Mouse (Mus musculus): ENCODE results near the gene Ptprf. TPM values are rescaled to one million over a fixed set of nuclear protein-coding genes. Genes with fewer than 3 reads are reported as not detected.

Gene Ptprf
- polyA plus RNA-seq, 1 experiment: 165 TPM

DNA sequence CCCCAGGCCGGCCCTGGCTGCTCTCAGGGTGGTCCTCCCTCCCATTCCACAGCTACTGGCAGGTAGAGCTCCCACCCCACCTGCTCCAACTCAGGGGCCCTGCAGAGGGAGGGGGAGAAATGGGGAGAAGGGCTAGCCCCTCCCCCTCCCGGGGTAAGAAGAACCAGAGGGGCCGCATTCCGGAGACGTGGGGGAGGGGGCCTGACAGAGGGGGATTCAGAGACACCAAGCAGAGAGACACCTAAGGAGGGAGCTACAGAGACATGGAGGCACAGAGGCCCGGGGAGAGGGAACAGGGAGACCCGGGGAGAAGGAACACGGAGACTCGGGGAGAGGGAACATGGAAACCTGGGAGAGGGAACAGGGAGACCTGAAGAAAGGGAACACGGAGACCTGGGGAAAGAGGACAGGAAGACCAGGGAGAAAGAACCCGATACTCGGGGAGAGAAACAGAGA lies 1.2 kb downstream of the Ptprf start:
- H3K4me3 ChIP-seq (ENCODE audit: control insufficient read depth, insufficient read depth, low read length): peak overlapping the region; percentile 70
- no peaks in the 10 kb centered on the region for H3K36me3 ChIP-seq (ENCODE audit: control insufficient read depth, insufficient read depth, low read length)
- TF ChIP-seq CTCF (IDR thresholded peaks at IDR 0.05; ENCODE audit: borderline replicate concordance, control insufficient read depth, extremely low read depth, insufficient read depth, low read length, poor library complexity) (no peak), POLR2A (IDR thresholded peaks at IDR 0.05; ENCODE audit: control insufficient read depth, extremely low read depth, insufficient read depth, low read length, poor library complexity) (no peak)
- 32% methylated on average over 12 of the region's 12 CpGs for WGBS
- H3K27ac ChIP-seq (ENCODE audit: control insufficient read depth, insufficient read depth, low read length): peak overlapping the region; percentile 81
- H3K4me1 ChIP-seq (replicated peaks; ENCODE audit: control insufficient read depth, insufficient read depth, low read length): peaks cover 39% of the 10 kb centered on the region
- no peaks in the 10 kb centered on the region for H3K27me3 ChIP-seq (ENCODE audit: control insufficient read depth, insufficient read depth, low read length)
- peak; percentile 52 for DNase-seq

GRCm38 (mm10) chr4:118289266-118289665 lies 1.9 kb downstream of the Ptprf start:
- WGBS: 50% methylated on average over 5 of the region's 5 CpGs
- TF ChIP-seq CTCF (IDR thresholded peaks at IDR 0.05; ENCODE audit: borderline replicate concordance, control insufficient read depth, extremely low read depth, insufficient read depth, low read length, poor library complexity) (no peak), POLR2A (IDR thresholded peaks at IDR 0.05; ENCODE audit: control insufficient read depth, extremely low read depth, insufficient read depth, low read length, poor library complexity) (no peak)
- no peaks in the 10 kb centered on the region for H3K36me3 ChIP-seq (ENCODE audit: control insufficient read depth, insufficient read depth, low read length)
- H3K4me1 ChIP-seq (replicated peaks; ENCODE audit: control insufficient read depth, insufficient read depth, low read length): peaks cover 39% of the 10 kb centered on the region
- peak; percentile 41 for DNase-seq
- no peaks in the 10 kb centered on the region for H3K27me3 ChIP-seq (ENCODE audit: control insufficient read depth, insufficient read depth, low read length)
- H3K4me3 ChIP-seq (ENCODE audit: control insufficient read depth, insufficient read depth, low read length): no peak overlapping the region
- peak overlapping the region; percentile 81 for H3K27ac ChIP-seq (ENCODE audit: control insufficient read depth, insufficient read depth, low read length)

- Histone ChIP-seq H3K27me3 (ENCODE audit: control insufficient read depth, insufficient read depth, low read length) (no peaks in the 10 kb centered on the region), H3K36me3 (ENCODE audit: control insufficient read depth, insufficient read depth, low read length) (no peaks in the 10 kb centered on the region), H3K4me3 (ENCODE audit: control insufficient read depth, insufficient read depth, low read length) (no peak overlapping the region), H3K27ac (ENCODE audit: control insufficient read depth, insufficient read depth, low read length) (peak overlapping the region; percentile 81), H3K4me1 (replicated peaks; ENCODE audit: control insufficient read depth, insufficient read depth, low read length) (peaks cover 39% of the 10 kb centered on the region)
- DNase-seq: no peak
- TF ChIP-seq CTCF (IDR thresholded peaks at IDR 0.05; ENCODE audit: borderline replicate concordance, control insufficient read depth, extremely low read depth, insufficient read depth, low read length, poor library complexity): no peak
- TF ChIP-seq POLR2A (IDR thresholded peaks at IDR 0.05; ENCODE audit: control insufficient read depth, extremely low read depth, insufficient read depth, low read length, poor library complexity): no peak
- 24% methylated on average over 6 of the region's 6 CpGs for WGBS
Observed at GRCm38 (mm10) chr4:118288531-118288930, 2.7 kb downstream of the Ptprf start.

GRCm38 (mm10) chr4:118286202-118286601 lies 5.0 kb downstream of the Ptprf start:
- no peaks in the 10 kb centered on the region for H3K27me3 ChIP-seq (ENCODE audit: control insufficient read depth, insufficient read depth, low read length)
- DNase-seq: no peak
- TF ChIP-seq CTCF (IDR thresholded peaks at IDR 0.05; ENCODE audit: borderline replicate concordance, control insufficient read depth, extremely low read depth, insufficient read depth, low read length, poor library complexity): no peak
- no peak for TF ChIP-seq POLR2A (IDR thresholded peaks at IDR 0.05; ENCODE audit: control insufficient read depth, extremely low read depth, insufficient read depth, low read length, poor library complexity)
- H3K36me3 ChIP-seq (ENCODE audit: control insufficient read depth, insufficient read depth, low read length): no peaks in the 10 kb centered on the region
- H3K4me1 ChIP-seq (replicated peaks; ENCODE audit: control insufficient read depth, insufficient read depth, low read length): peaks cover 39% of the 10 kb centered on the region
- no peak overlapping the region for H3K4me3 ChIP-seq (ENCODE audit: control insufficient read depth, insufficient read depth, low read length)
- 91% methylated on average over 5 of the region's 5 CpGs for WGBS
- no peak overlapping the region for H3K27ac ChIP-seq (ENCODE audit: control insufficient read depth, insufficient read depth, low read length)

GRCm38 (mm10) chr4:118282182-118282562 lies 9.0 kb downstream of the Ptprf start:
- no peak for DNase-seq
- Histone ChIP-seq H3K4me3 (ENCODE audit: control insufficient read depth, insufficient read depth, low read length) (no peak overlapping the region), H3K27ac (ENCODE audit: control insufficient read depth, insufficient read depth, low read length) (no peak overlapping the region), H3K27me3 (ENCODE audit: control insufficient read depth, insufficient read depth, low read length) (no peaks in the 10 kb centered on the region), H3K4me1 (replicated peaks; ENCODE audit: control insufficient read depth, insufficient read depth, low read length) (peaks cover 7% of the 10 kb centered on the region; the same call in 1 of the 2 replicates), H3K36me3 (ENCODE audit: control insufficient read depth, insufficient read depth, low read length) (no peaks in the 10 kb centered on the region)
- WGBS: 5% methylated on average over 1 of the region's 1 CpGs
- TF ChIP-seq POLR2A (IDR thresholded peaks at IDR 0.05; ENCODE audit: control insufficient read depth, extremely low read depth, insufficient read depth, low read length, poor library complexity): no peak
- no peak for TF ChIP-seq CTCF (IDR thresholded peaks at IDR 0.05; ENCODE audit: borderline replicate concordance, control insufficient read depth, extremely low read depth, insufficient read depth, low read length, poor library complexity)

DNA sequence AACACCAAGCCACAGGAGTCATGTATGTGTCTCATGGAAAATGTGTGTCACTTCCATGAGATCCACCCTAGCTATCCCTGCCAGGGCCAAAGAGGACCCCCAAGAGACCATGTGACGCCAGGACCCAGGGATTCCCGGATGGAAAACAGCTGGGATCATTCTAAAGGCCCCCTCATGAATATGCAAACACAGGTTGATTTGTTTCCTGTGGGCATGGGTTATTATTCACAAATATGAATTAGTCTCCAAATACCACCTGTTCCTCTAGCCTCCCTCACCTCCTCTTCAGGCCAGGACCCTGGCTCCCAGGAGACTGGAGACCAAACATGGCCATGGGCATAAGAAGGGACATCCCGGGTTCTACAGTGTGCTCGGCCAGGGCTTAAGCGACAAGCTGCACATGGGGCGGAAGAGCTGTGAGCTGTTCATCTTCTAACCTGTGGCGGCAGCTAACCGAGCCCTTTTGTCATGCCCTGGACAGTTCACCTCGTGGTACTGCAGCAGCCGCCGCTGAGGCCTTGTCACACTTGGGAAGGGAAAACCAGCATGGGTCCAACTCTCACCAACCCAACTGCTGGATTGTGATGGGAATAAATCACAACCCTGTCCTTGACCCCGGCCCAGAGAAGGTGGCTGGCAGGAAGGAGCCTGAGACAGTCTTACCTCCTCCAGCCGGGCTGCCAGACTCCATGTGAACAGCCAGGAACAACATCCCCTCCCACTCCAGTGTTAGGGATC lies 9.6 kb downstream of the Ptprf start:
- Histone ChIP-seq H3K27me3 (ENCODE audit: control insufficient read depth, insufficient read depth, low read length) (no peaks in the 10 kb centered on the region), H3K36me3 (ENCODE audit: control insufficient read depth, insufficient read depth, low read length) (0 out of 2 replicates have a peak, but pooled peaks cover 4% of the 10 kb centered on the region), H3K4me3 (ENCODE audit: control insufficient read depth, insufficient read depth, low read length) (no peak overlapping the region), H3K4me1 (replicated peaks; ENCODE audit: control insufficient read depth, insufficient read depth, low read length) (peaks cover 7% of the 10 kb centered on the region; the same call in 1 of the 2 replicates), H3K27ac (ENCODE audit: control insufficient read depth, insufficient read depth, low read length) (no peak overlapping the region)
- TF ChIP-seq CTCF (IDR thresholded peaks at IDR 0.05; ENCODE audit: borderline replicate concordance, control insufficient read depth, extremely low read depth, insufficient read depth, low read length, poor library complexity) (no peak), POLR2A (IDR thresholded peaks at IDR 0.05; ENCODE audit: control insufficient read depth, extremely low read depth, insufficient read depth, low read length, poor library complexity) (no peak)
- no peak for DNase-seq
- WGBS: 92% methylated on average over 13 of the region's 13 CpGs

Data from thymus, adult 2 months (tissue).